ENCODE assay signal across 18 mouse cellular contexts in genomic region chr3:86085001-86085400, GRCm38 (mm10).
"Had no signal": no experiment of that assay in that cellular context is flagged by ENCODE, and none has a peak within 500 bp of the region (broad histone marks: within the 10 kb centered on the region; RNA-seq: fewer than 3 reads in every experiment).

No protein-coding gene starts in this region.

- H3K27ac ChIP-seq: midbrain, embryonic 10.5 days; midbrain, embryonic 13.5 days; neural tube, embryonic 13.5 days; neural tube, embryonic 15.5 days had no signal

- ATAC-seq: midbrain, embryonic 13.5 days; midbrain, embryonic 16.5 days had no signal

- H3K9ac ChIP-seq: lung, embryonic 14.5 days; midbrain, embryonic 13.5 days; neural tube, embryonic 13.5 days; neural tube, embryonic 15.5 days had no signal

- H3K4me1 ChIP-seq: midbrain, embryonic 10.5 days; neural tube, embryonic 15.5 days had no signal

- H3K9me3 ChIP-seq: midbrain, embryonic 10.5 days; midbrain, embryonic 13.5 days; neural tube, embryonic 13.5 days; neural tube, embryonic 15.5 days had no signal

- H3K4me2 ChIP-seq: lung, embryonic 14.5 days; midbrain, embryonic 13.5 days; neural tube, embryonic 13.5 days; neural tube, embryonic 15.5 days had no signal

- H3K27me3 ChIP-seq: midbrain, embryonic 13.5 days; neural tube, embryonic 13.5 days; neural tube, embryonic 15.5 days had no signal

- H3K4me3 ChIP-seq: midbrain, embryonic 10.5 days; midbrain, embryonic 13.5 days; myocyte; neural tube, embryonic 13.5 days; neural tube, embryonic 15.5 days had no signal

- DNase-seq: lung, adult 18-20 months; lung, postnatal 10 days; lung, postnatal 4 days; retina, postnatal 1 day; right cerebral cortex, adult 18-20 months; right cerebral cortex, postnatal 25 days; right cerebral cortex, postnatal 4 days; spleen, adult 18-20 months; thymus, adult 18-20 months; thymus, postnatal 14 days; thymus, postnatal 36 days had no signal

- H3K36me3 ChIP-seq: midbrain, embryonic 13.5 days; neural tube, embryonic 13.5 days; neural tube, embryonic 15.5 days had no signal
